9 mouse cellular contexts compared by ENCODE assay signal in the genomic region with DNA sequence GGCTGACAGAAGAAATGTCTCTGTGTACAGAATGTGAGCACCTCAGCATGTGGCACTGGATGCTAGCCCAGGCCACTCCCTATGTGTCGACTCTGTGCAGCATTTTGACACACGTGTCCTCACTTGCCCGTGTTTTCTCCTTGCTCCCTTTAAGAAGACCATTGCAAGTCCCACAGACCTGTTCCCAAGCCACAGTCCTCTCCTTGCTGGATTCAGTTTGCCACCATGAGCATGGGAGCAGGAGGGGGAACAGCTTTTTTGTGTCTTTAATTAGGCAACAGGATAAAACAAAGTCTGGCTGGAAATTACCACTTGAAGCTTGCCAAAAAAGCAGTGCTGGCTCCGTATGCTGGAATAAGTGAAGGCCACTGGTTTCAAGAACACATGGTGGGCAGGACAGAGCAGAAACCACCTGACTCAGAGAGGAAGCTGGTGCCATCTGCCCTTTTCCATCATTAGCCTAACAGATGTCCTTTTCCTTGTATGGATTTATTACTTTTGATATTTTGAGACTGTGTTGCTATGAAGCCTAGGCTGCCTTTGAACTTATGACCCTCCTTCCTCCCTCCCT. TPM values are rescaled to one million over a fixed set of nuclear protein-coding genes. Genes with fewer than 3 reads are reported as not detected.
A peak's percentile ranks its signal among the peaks of the same experiment; 100 is the strongest.
DNase-seq lines count a peak whose midpoint lies in the region; ATAC-seq and TF ChIP-seq lines count a peak whose summit lies in the region.
"Had no signal": no experiment of that assay in that cellular context is flagged by ENCODE, and none has a peak within 500 bp of the region (broad histone marks: within the 10 kb centered on the region; RNA-seq: fewer than 3 reads in every experiment).

No protein-coding gene starts in this region.

- no peak for TF ChIP-seq POLR2A in spleen, adult 2 months (IDR thresholded peaks at IDR 0.05; ENCODE audit: low read depth, low read length)

- H3K4me2 ChIP-seq in heart, embryonic 11.5 days: no peak overlapping the region
- no peak overlapping the region for H3K4me2 ChIP-seq in forebrain, embryonic 16.5 days (ENCODE audit: low read length)

- ATAC-seq in heart, embryonic 11.5 days (replicated peaks; ENCODE audit: insufficient number of reproducible peaks, low FRiP score, low TSS enrichment): no peak
- peak; percentile 46 for ATAC-seq in forebrain, embryonic 16.5 days
- ATAC-seq in megakaryocyte-erythroid progenitor cell, adult 5-6 weeks (replicated peaks; ENCODE audit: low FRiP score, low TSS enrichment, poor library complexity, severe bottlenecking): no peak

- H3K4me3 ChIP-seq in heart, embryonic 11.5 days (ENCODE audit: low read depth, low read length): no peak overlapping the region
- no peak overlapping the region for H3K4me3 ChIP-seq in spleen, adult 2 months (ENCODE audit: extremely low read depth, insufficient read depth, insufficient read length)
- H3K4me3 ChIP-seq in forebrain, embryonic 16.5 days (replicated peaks; ENCODE audit: low read length): no peak overlapping the region

- H3K27ac ChIP-seq in heart, embryonic 11.5 days (ENCODE audit: low read depth, low read length): no peak overlapping the region
- peak overlapping the region; percentile 30; the same call in 1 of the 2 replicates for H3K27ac ChIP-seq in spleen, adult 2 months (ENCODE audit: insufficient read depth, low read length)
- no peak overlapping the region for H3K27ac ChIP-seq in forebrain, embryonic 16.5 days (ENCODE audit: low read length)

- H3K9ac ChIP-seq in heart, embryonic 11.5 days (ENCODE audit: low read depth, low read length): no peak overlapping the region
- no peak overlapping the region for H3K9ac ChIP-seq in forebrain, embryonic 16.5 days (replicated peaks; ENCODE audit: low read depth, low read length)

- 78% methylated on average over 4 of the region's 4 CpGs for WGBS in heart, embryonic 11.5 days (ENCODE audit: insufficient replicate concordance)
- 84% methylated on average over 4 of the region's 4 CpGs for WGBS in spleen, adult 2 months
- WGBS in forebrain, embryonic 16.5 days: 29% methylated on average over 4 of the region's 4 CpGs

- no peak for TF ChIP-seq CTCF in spleen, adult 2 months (IDR thresholded peaks at IDR 0.05; ENCODE audit: extremely low read depth, insufficient read depth, insufficient read length, insufficient replicate concordance)

- peaks cover 5% of the 10 kb centered on the region for H3K36me3 ChIP-seq in heart, embryonic 11.5 days (ENCODE audit: control insufficient read depth, insufficient read depth, low read length)
- H3K36me3 ChIP-seq in spleen, adult 2 months (ENCODE audit: control insufficient read depth, insufficient read depth, low read length): peaks cover 1% of the 10 kb centered on the region; the same call in 1 of the 2 replicates
- H3K36me3 ChIP-seq in forebrain, embryonic 16.5 days (ENCODE audit: control insufficient read depth, insufficient read depth): no peaks in the 10 kb centered on the region

- H3K9me3 ChIP-seq in heart, embryonic 11.5 days (replicated peaks; ENCODE audit: control insufficient read depth, low read length): no peaks in the 10 kb centered on the region
- no peaks in the 10 kb centered on the region for H3K9me3 ChIP-seq in forebrain, embryonic 16.5 days (ENCODE audit: control insufficient read depth, low read length)

- no peaks in the 10 kb centered on the region for H3K27me3 ChIP-seq in heart, embryonic 11.5 days (ENCODE audit: control insufficient read depth, insufficient read depth, low read length)
- H3K27me3 ChIP-seq in spleen, adult 2 months (ENCODE audit: control insufficient read depth, insufficient read depth, low read length): no peaks in the 10 kb centered on the region
- no peaks in the 10 kb centered on the region for H3K27me3 ChIP-seq in forebrain, embryonic 16.5 days (replicated peaks; ENCODE audit: control insufficient read depth, insufficient read depth, low read length)

- peak; percentile 49 to 50 for DNase-seq in heart, adult 9 months (ENCODE audit: low spot score in 2 of 2)
- no peak for DNase-seq in spleen, adult 2 months (ENCODE audit: low read depth in 1 of 2, low spot score in 2 of 2)
- DNase-seq in spleen, postnatal 4 days (ENCODE audit: low spot score in 2 of 2): no peak
- DNase-seq in T-cell, adult 2 months (ENCODE audit: low spot score): no peak
- DNase-seq in urinary bladder, postnatal 14 days (ENCODE audit: low spot score): no peak

- H3K4me1 ChIP-seq in heart, embryonic 11.5 days (ENCODE audit: control insufficient read depth, insufficient read depth, low read length): no peaks in the 10 kb centered on the region
- no peaks in the 10 kb centered on the region for H3K4me1 ChIP-seq in spleen, adult 2 months (ENCODE audit: control insufficient read depth, insufficient read depth, insufficient read length)
- peaks cover 18% of the 10 kb centered on the region for H3K4me1 ChIP-seq in forebrain, embryonic 16.5 days (replicated peaks; ENCODE audit: control insufficient read depth, insufficient read depth, low read length)

RNA-seq across cellular contexts. Expression of a gene that starts 12.0 kb away (rescaled TPM):
- polyA plus RNA-seq in heart, embryonic 11.5 days (2014; fragmentation: Nextera tagmentation; extraction: Ambion mirVana): 128 TPM in 2 replicates
- polyA plus RNA-seq in spleen, adult 2 months (2012; rRNA removed): 2.1 and 2.9 TPM in 2 replicates
- 127 and 129 TPM in 2 replicates for polyA plus RNA-seq in forebrain, embryonic 16.5 days (2015; fragmentation: Nextera tagmentation; extraction: Ambion mirVana)
- total RNA-seq in megakaryocyte-erythroid progenitor cell, adult 5-6 weeks (2014; fragmentation: Nextera tagmentation): 65.0 and 70.4 TPM in 2 replicates
- total RNA-seq in megakaryocyte-erythroid progenitor cell, adult 5-6 weeks (2017): 203 and 253 TPM in 2 replicates

RNA-seq across cellular contexts. Expression of a gene that starts 12.0 kb away (rescaled TPM):
- polyA plus RNA-seq in heart, embryonic 11.5 days (2014; fragmentation: Nextera tagmentation; extraction: Ambion mirVana): 21.1 and 21.6 TPM in 2 replicates
- 2.7 and 3.6 TPM in 2 replicates for polyA plus RNA-seq in spleen, adult 2 months (2012; rRNA removed)
- polyA plus RNA-seq in forebrain, embryonic 16.5 days (2015; fragmentation: Nextera tagmentation; extraction: Ambion mirVana): 21.8 and 24.6 TPM in 2 replicates
- 24.0 and 31.8 TPM in 2 replicates for total RNA-seq in megakaryocyte-erythroid progenitor cell, adult 5-6 weeks (2014; fragmentation: Nextera tagmentation)
- 58.5 and 63.2 TPM in 2 replicates for total RNA-seq in megakaryocyte-erythroid progenitor cell, adult 5-6 weeks (2017)

RNA-seq across cellular contexts. Expression of a gene that starts 38.1 kb away (rescaled TPM):
- polyA plus RNA-seq in heart, embryonic 11.5 days (2014; fragmentation: Nextera tagmentation; extraction: Ambion mirVana): 25.8 and 34.8 TPM in 2 replicates
- polyA plus RNA-seq in spleen, adult 2 months (2012; rRNA removed): 5.0 and 6.2 TPM in 2 replicates
- polyA plus RNA-seq in forebrain, embryonic 16.5 days (2015; fragmentation: Nextera tagmentation; extraction: Ambion mirVana): 17.7 and 20.5 TPM in 2 replicates
- 22.8 and 24.4 TPM in 2 replicates for total RNA-seq in megakaryocyte-erythroid progenitor cell, adult 5-6 weeks (2014; fragmentation: Nextera tagmentation)
- 22.4 and 26.6 TPM in 2 replicates for total RNA-seq in megakaryocyte-erythroid progenitor cell, adult 5-6 weeks (2017)

RNA-seq across cellular contexts. Expression of a gene that starts 38.1 kb away (rescaled TPM):
- 0.99 and 1.3 TPM in 2 replicates for polyA plus RNA-seq in heart, embryonic 11.5 days (2014; fragmentation: Nextera tagmentation; extraction: Ambion mirVana)
- polyA plus RNA-seq in spleen, adult 2 months (2012; rRNA removed): not detected in 2 replicates
- polyA plus RNA-seq in forebrain, embryonic 16.5 days (2015; fragmentation: Nextera tagmentation; extraction: Ambion mirVana): 0.77 TPM in 1 of 2 replicates, not detected in the other
- total RNA-seq in megakaryocyte-erythroid progenitor cell, adult 5-6 weeks (2014; fragmentation: Nextera tagmentation): not detected in 2 replicates
- total RNA-seq in megakaryocyte-erythroid progenitor cell, adult 5-6 weeks (2017): not detected in 2 replicates
- polyA plus RNA-seq: thymus, postnatal 0 days had no signal

Comparison
In these comparisons a context has a peak if more than half of its experiments do, and no peak if none do; other contexts are left out.
1. DNase-seq: peak in heart, adult 9 months (2 of 2); none in spleen, adult 2 months (0 of 2), spleen, postnatal 4 days (0 of 2), T-cell, adult 2 months (single experiment) and urinary bladder, postnatal 14 days (single experiment).
2. RNA of a gene that starts 12.0 kb away (polyA plus RNA-seq): 128 TPM in heart, embryonic 11.5 days and 127 to 129 TPM in forebrain, embryonic 16.5 days; 2.1 to 2.9 TPM in spleen, adult 2 months; every median in the first group is over 10 times any median in the second.